Mouse (Mus musculus): Measurements from ENCODE around the gene Metap2. TPM values are rescaled to one million over a fixed set of nuclear protein-coding genes. Genes with fewer than 3 reads are reported as not detected.
"Not testable (repeated sequence)": the region's sequence is repeated elsewhere in the genome, so short reads cannot be mapped to it uniquely, and the experiment has no call there.

The Metap2 gene
- polyA plus RNA-seq, 1 experiment from 2014 or later: 206 TPM

DNA sequence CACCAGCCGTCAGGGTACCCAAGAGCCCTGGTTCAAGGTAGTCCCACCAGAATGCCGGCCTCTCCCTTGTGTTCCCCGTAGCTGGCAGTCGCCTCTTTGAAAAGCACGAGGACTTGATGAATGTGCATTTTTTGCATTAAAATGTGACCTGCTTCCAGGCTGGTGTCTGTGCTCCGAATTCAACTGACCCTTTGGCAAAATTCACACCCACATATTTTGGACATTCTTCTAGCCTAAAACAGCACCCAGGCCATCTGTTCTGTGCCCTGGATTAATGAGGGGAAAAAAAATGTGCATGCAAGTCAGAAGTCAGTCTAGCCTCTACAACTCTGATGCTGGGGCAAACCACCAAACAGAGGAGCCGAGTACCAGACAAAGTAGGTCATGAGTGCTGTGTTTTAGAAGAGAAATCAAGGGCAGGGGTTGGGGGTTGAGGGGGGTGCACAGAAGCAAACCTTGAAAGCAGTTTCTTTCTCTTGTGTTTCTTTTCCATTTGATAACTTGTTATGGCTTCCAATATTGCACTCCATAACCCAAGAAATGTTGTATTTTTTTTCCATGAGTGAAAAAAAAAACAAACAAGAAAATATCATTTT lies 86.2 kb downstream of the Metap2 start:
- H3K27ac ChIP-seq: no peak overlapping the region
- no peak for ATAC-seq (replicated peaks; ENCODE audit: low FRiP score)
- 41% methylated on average over 7 of the region's 7 CpGs for WGBS
- no peak overlapping the region for H3K4me3 ChIP-seq (replicated peaks)
- H3K36me3 ChIP-seq: no peaks in the 10 kb centered on the region
- no peak overlapping the region for H3K9ac ChIP-seq
- H3K9me3 ChIP-seq (replicated peaks): no peaks in the 10 kb centered on the region
- no peaks in the 10 kb centered on the region for H3K4me1 ChIP-seq
- H3K27me3 ChIP-seq: no peaks in the 10 kb centered on the region
- no peak overlapping the region for H3K4me2 ChIP-seq

GRCm38 (mm10) chr10:93809438-93809837 lies 87.5 kb downstream of the Metap2 start:
- not testable (repeated sequence) for H3K9me3 ChIP-seq (replicated peaks); H3K27ac ChIP-seq; H3K4me3 ChIP-seq (replicated peaks); H3K9ac ChIP-seq; H3K4me2 ChIP-seq; H3K4me1 ChIP-seq; ATAC-seq (replicated peaks; ENCODE audit: low FRiP score); H3K36me3 ChIP-seq; H3K27me3 ChIP-seq
- WGBS: 93% methylated on average over 8 of the region's 8 CpGs

Other genes starting within 250 kb of the Metap2 start
- gene Usp44, start 65.5 kb downstream of the Metap2 start, polyA plus RNA-seq (2015; fragmentation: Nextera tagmentation; extraction: Ambion mirVana): 0.73 and 1.1 TPM in 2 replicates
- 23.6 TPM in 2 replicates for gene Vezt, start 138.7 kb upstream of the Metap2 start, polyA plus RNA-seq (2015; fragmentation: Nextera tagmentation; extraction: Ambion mirVana)
- gene Fgd6, start 138.9 kb upstream of the Metap2 start, polyA plus RNA-seq (2015; fragmentation: Nextera tagmentation; extraction: Ambion mirVana): 3.0 and 3.3 TPM in 2 replicates